Mouse (Mus musculus) erythroblast, embryonic 14.5 days (primary cell): ENCODE measurements at regions not wholly inside any gene's neighbourhood (a gene's known extent, or its start where the extent isn't known, plus 50 kb on each side); places are given as distances from the start of the nearest gene placed in this dataset.

Experiments
- GATA1 ChIP-seq: IDR thresholded peaks from 2 replicates; pipeline ENCODE4 v1.6.1; 2012; ENCODE audit warnings: low read length, inconsistent platforms, mixed read lengths
- TAL1 ChIP-seq: IDR thresholded peaks from 3 replicates; pipeline ENCODE4 v1.6.1; 2012; ENCODE audit warnings: low read length, inconsistent platforms, mixed read lengths

DNA sequence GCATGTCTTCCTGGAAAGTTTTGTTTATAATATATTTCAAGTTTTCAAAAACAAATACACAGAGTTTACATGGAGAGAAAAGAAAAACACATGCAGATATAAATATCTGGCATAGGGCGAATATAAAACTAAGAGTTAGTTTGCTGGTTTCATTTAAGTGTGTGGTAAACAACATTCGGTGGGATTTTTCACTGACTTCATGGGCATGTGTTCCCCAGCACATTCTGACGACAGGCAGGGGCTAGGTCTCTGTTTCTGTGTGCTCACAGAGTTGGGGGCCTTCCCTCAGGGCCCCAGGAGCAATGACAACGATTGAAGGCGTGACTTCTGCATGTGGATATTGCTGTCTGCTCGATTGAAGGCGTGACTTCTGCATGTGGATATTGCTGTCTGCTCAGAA, 193.3 kb upstream of the Npvf start:
- TF ChIP-seq TAL1, result no peak
- no peak for TF ChIP-seq GATA1
